Mouse (Mus musculus) spleen, adult 2 months (tissue): ENCODE data around the gene Sds. TPM values are rescaled to one million over a fixed set of nuclear protein-coding genes. Genes with fewer than 3 reads are reported as not detected.

ENCODE experiments used
- DNase-seq, 2 experiments: peaks; one replicate each; pipeline versions ENCODE4 v3.0.0 to v3.0.0-alpha.2; 2012 to 2021; ENCODE audit warnings: low spot score in 2 of 2, low read depth in 1 of 2
- H3K27ac ChIP-seq: fragments of 200-500 bp; 2 replicates; pipeline ENCODE4 v1.5.1; 2012; ENCODE audit warnings: low read length, inconsistent platforms; ENCODE audit not compliant: insufficient read depth
- H3K27me3 ChIP-seq: fragments of 200-500 bp; 2 replicates; pipeline ENCODE4 v1.6.1; 2012; ENCODE audit warnings: mild to moderate bottlenecking, moderate library complexity, low read length, inconsistent platforms; ENCODE audit not compliant: control insufficient read depth, insufficient read depth
- H3K36me3 ChIP-seq: fragments of 200-500 bp; 2 replicates; pipeline ENCODE4 v1.6.1; 2012; ENCODE audit warnings: mild to moderate bottlenecking, low read length, inconsistent platforms; ENCODE audit not compliant: control insufficient read depth, insufficient read depth
- H3K4me1 ChIP-seq: fragments of 200-500 bp; 2 replicates; pipeline ENCODE4 v1.6.1; 2011; ENCODE audit warnings: inconsistent platforms; ENCODE audit not compliant: control insufficient read depth, insufficient read depth, insufficient read length
- H3K4me3 ChIP-seq: fragments of 200-500 bp; 2 replicates; pipeline ENCODE4 v1.5.1; 2011; ENCODE audit warnings: mild to moderate bottlenecking, inconsistent platforms; ENCODE audit not compliant: insufficient read depth, insufficient read length; ENCODE audit errors: extremely low read depth
- CTCF ChIP-seq: fragments of 200-500 bp; IDR thresholded peaks from 2 replicates; pipeline ENCODE4 v1.5.1; 2011; ENCODE audit warnings: mild to moderate bottlenecking, inconsistent platforms; ENCODE audit not compliant: insufficient read depth, insufficient read length, insufficient replicate concordance; ENCODE audit errors: extremely low read depth
- POLR2A ChIP-seq: fragments of 200-500 bp; IDR thresholded peaks from 2 replicates; pipeline ENCODE4 v1.6.1; 2011; ENCODE audit warnings: low read depth, low read length, inconsistent platforms
- WGBS: fragments of 180-500 bp; shearing (Covaris S2); methylation state at CpG from one replicate; pipeline ENCODE4 v1.1.7; 2018; 5-methylcytosine and 5-hydroxymethylcytosine counted together
- polyA plus RNA-seq: library from polyadenylated mRNA; depleted of rRNA; stranded (reverse); fragments of >200 nt; gene quantifications from 2 replicates; pipeline ENCODE4 v1.2.3, GENCODE M21; 2012; rRNA removed

The Sds gene
- polyA plus RNA-seq, result not detected in 2 replicates

GRCm38 (mm10) chr5:120476296-120476695 lies at the start of gene Sds:
TSS of gene Sds (plus strand) at chr5:120476526.
- WGBS, result 39% methylated on average over 13 of the region's 13 CpGs
- peaks cover 2% of the 10 kb centered on the region; the same call in 1 of the 2 replicates for H3K4me1 ChIP-seq
- no peak for TF ChIP-seq POLR2A
- TF ChIP-seq CTCF, result no peak
- no peaks in the 10 kb centered on the region for H3K36me3 ChIP-seq
- H3K27ac ChIP-seq, result no peak within 1 kb of the TSS
- no peak for DNase-seq
- H3K4me3 ChIP-seq, result no peak within 1 kb of the TSS
- no peaks in the 10 kb centered on the region for H3K27me3 ChIP-seq

DNA sequence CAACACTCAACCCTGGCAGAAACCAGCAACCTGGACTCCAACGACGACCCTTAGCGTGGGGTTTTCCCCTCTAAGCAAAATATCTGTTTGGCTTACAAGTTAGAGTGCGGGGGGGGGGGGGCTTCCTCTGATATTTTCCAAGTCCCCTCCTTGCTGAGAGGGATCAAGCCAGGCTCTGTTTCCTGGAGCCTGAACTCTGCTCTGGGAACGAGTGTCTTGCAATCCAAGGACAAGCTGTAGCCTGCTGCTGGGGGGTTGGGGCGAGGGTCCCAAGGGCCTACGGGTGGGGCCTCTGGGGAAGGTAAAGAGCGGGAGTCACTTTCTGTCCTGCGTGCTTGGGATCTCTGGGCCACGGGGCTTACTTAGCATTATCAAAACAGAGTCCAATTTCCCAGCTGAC lies 49.8 kb upstream of the Sds start:
- H3K27me3 ChIP-seq, result peaks cover 23% of the 10 kb centered on the region

DNA sequence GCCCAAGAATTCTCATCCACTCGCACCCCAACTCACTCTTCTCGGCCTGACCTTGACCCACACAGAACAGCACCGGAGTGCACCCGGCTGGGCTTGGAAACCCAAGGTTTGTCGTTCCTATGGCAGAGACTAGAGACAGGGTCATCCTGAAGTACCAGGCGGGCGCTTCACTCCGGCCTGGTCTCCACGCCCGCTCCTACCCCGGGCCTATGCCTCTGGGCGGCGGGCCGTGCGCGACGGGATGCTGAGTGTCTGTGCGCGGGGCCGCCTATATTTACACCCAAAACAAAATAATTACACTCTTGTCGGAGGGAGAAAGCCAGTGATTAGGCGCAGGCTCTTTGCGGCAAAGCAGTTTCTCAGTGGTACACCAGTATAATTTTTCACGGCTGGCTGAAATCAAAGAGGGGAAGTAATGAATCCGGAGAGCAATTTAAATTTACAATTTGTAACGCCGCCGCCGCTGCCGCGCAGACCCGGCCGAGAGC lies 48.8 kb upstream of the Sds start:
- Histone ChIP-seq H3K27ac (no peak overlapping the region), H3K36me3 (no peaks in the 10 kb centered on the region), H3K27me3 (peaks cover 30% of the 10 kb centered on the region), H3K4me1 (0 out of 2 replicates have a peak, but pooled peaks cover 2% of the 10 kb centered on the region), H3K4me3 (no peak overlapping the region)
- 5% methylated on average over 33 of the region's 33 CpGs for WGBS
- TF ChIP-seq POLR2A, result no peak
- TF ChIP-seq CTCF, result no peak
- no peak for DNase-seq

More for the DNA sequence above, 49.8 kb upstream of the Sds start:
- no peak overlapping the region for H3K27ac ChIP-seq
- TF ChIP-seq POLR2A, result no peak
- TF ChIP-seq CTCF, result no peak
- 8% methylated on average over 10 of the region's 10 CpGs for WGBS
- no peak overlapping the region for H3K4me3 ChIP-seq
- DNase-seq, result no peak
- no peaks in the 10 kb centered on the region for H3K4me1 ChIP-seq
- H3K36me3 ChIP-seq, result no peaks in the 10 kb centered on the region

GRCm38 (mm10) chr5:120428189-120428838 lies 48.0 kb upstream of the Sds start:
- WGBS, result 5% methylated on average over 21 of the region's 21 CpGs
- peaks cover 32% of the 10 kb centered on the region for H3K27me3 ChIP-seq
- 0 out of 2 replicates have a peak, but pooled peaks cover 2% of the 10 kb centered on the region for H3K4me1 ChIP-seq
- no peak overlapping the region for H3K4me3 ChIP-seq
- no peak overlapping the region for H3K27ac ChIP-seq
- TF ChIP-seq POLR2A (no peak), CTCF (no peak)
- no peak for DNase-seq
- H3K36me3 ChIP-seq, result no peaks in the 10 kb centered on the region

- TF ChIP-seq POLR2A, result no peak
- TF ChIP-seq CTCF, result no peak
- WGBS, result 8% methylated on average over 5 of the region's 6 CpGs
- Histone ChIP-seq H3K36me3 (no peaks in the 10 kb centered on the region), H3K4me1 (0 out of 2 replicates have a peak, but pooled peaks cover 2% of the 10 kb centered on the region), H3K4me3 (no peak overlapping the region), H3K27ac (no peak overlapping the region), H3K27me3 (peaks cover 33% of the 10 kb centered on the region)
- no peak for DNase-seq
Measured at GRCm38 (mm10) chr5:120428990-120429389, 47.3 kb upstream of the Sds start.

- Histone ChIP-seq H3K4me3 (no peak overlapping the region), H3K27me3 (peaks cover 37% of the 10 kb centered on the region), H3K27ac (no peak overlapping the region), H3K4me1 (0 out of 2 replicates have a peak, but pooled peaks cover 2% of the 10 kb centered on the region), H3K36me3 (no peaks in the 10 kb centered on the region)
- TF ChIP-seq CTCF, result no peak
- TF ChIP-seq POLR2A, result no peak
- DNase-seq, result no peak
- 11% methylated on average over 6 of the region's 6 CpGs for WGBS
Measured at GRCm38 (mm10) chr5:120429692-120430091, 46.6 kb upstream of the Sds start.

DNA sequence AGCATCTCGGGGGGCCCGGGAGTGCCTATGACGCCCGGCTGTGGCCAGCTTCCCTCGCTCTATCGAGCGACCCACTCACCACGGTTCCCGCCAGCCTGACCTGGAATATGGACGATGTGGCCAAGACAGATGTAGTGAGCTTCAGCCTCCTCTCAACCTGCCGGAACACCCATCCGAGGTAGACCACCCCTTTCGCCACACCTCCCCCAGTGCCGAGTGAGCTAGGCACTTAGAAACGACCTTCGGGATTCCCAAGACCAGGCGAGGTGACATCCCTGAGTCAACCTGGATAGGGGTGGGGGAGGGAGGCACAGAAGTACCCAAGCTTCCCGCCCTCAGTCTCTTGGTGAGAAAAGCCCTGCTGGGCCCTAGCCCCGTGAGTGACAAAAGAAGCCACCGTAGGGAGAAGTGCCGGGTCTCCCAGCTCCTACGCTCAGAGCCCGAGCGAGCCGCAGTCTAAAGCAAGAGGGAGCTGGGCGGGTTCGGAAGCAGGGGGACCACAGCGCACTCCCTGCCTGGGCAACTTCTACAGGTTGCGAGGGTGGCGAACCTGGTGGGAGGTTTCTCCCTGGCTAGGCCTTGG lies 45.2 kb upstream of the Sds start:
- WGBS, result 8% methylated on average over 30 of the region's 30 CpGs
- Histone ChIP-seq H3K27me3 (peaks cover 47% of the 10 kb centered on the region), H3K4me3 (no peak overlapping the region)

More for the DNA sequence above, 45.2 kb upstream of the Sds start:
- H3K36me3 ChIP-seq, result no peaks in the 10 kb centered on the region
- TF ChIP-seq POLR2A, result no peak
- TF ChIP-seq CTCF, result no peak
- H3K4me1 ChIP-seq, result 0 out of 2 replicates have a peak, but pooled peaks cover 4% of the 10 kb centered on the region
- no peak overlapping the region for H3K27ac ChIP-seq
- no peak for DNase-seq
